Mouse (Mus musculus) midbrain, embryonic 12.5 days (tissue): ENCODE data around the gene Lmna. TPM values are rescaled to one million over a fixed set of nuclear protein-coding genes. Genes with fewer than 3 reads are reported as not detected.

Source experiments
- ATAC-seq: fragments of 200-750 bp; cut with Nextera tagmentation; 2 replicates; pipeline ENCODE4 v1.8.0; 2017; ENCODE audit warnings: low read depth, moderate TSS enrichment, moderate library complexity; ENCODE audit not compliant: low FRiP score
- H3K27ac ChIP-seq: fragments of 300-500 bp; sonication (generic); replicated peaks from 2 replicates; pipeline ENCODE4 v1.5.1; 2016; ENCODE audit warnings: mild to moderate bottlenecking
- H3K27me3 ChIP-seq: fragments of 300-500 bp; sonication (generic); 2 replicates; pipeline ENCODE4 v1.6.1; 2016; ENCODE audit warnings: mild to moderate bottlenecking
- H3K36me3 ChIP-seq: fragments of 300-500 bp; sonication (generic); 2 replicates; pipeline ENCODE4 v1.6.1; 2016
- H3K4me1 ChIP-seq: fragments of 300-500 bp; sonication (generic); 2 replicates; pipeline ENCODE4 v1.6.1; 2016
- H3K4me2 ChIP-seq: fragments of 300-500 bp; sonication (generic); replicated peaks from 2 replicates; pipeline ENCODE4 v1.6.1; 2016; ENCODE audit warnings: mild to moderate bottlenecking, moderate library complexity
- H3K4me3 ChIP-seq: fragments of 300-500 bp; sonication (generic); 2 replicates; pipeline ENCODE4 v1.5.1; 2016; ENCODE audit warnings: mild to moderate bottlenecking
- H3K9ac ChIP-seq: fragments of 300-500 bp; sonication (generic); replicated peaks from 2 replicates; pipeline ENCODE4 v1.6.1; 2016; ENCODE audit warnings: mild to moderate bottlenecking, moderate library complexity
- H3K9me3 ChIP-seq: fragments of 300-500 bp; sonication (generic); 2 replicates; pipeline ENCODE4 v1.6.1; 2016; ENCODE audit warnings: mild to moderate bottlenecking
- WGBS: fragments of 180-500 bp; shearing (Covaris S2); methylation state at CpG from one replicate; pipeline ENCODE4 v1.1.7; 2016; 5-methylcytosine and 5-hydroxymethylcytosine counted together
- polyA plus RNA-seq: library from polyadenylated mRNA; unstranded; fragments of >200 nt; fragmentation: Nextera tagmentation; extraction: Ambion mirVana; gene quantifications from 2 replicates; pipeline ENCODE4 v1.2.1, GENCODE M21; 2016

Gene Lmna
- polyA plus RNA-seq, 1 experiment from 2014 or later, result 42.8 TPM

- Histone ChIP-seq H3K4me3 (no peak overlapping the region), H3K9me3 (no peaks in the 10 kb centered on the region), H3K36me3 (peaks cover 14% of the 10 kb centered on the region), H3K27me3 (peaks cover 34% of the 10 kb centered on the region), H3K27ac (no peak overlapping the region), H3K4me1 (peaks cover 21% of the 10 kb centered on the region), H3K4me2 (no peak overlapping the region), H3K9ac (no peak overlapping the region)
- 96% methylated on average over 8 of the region's 8 CpGs for WGBS
- ATAC-seq, result no peak
These were observed 53.4 kb downstream of the Lmna start for GRCm38 (mm10) chr3:88456313-88456712.

- H3K9ac ChIP-seq, result 0 out of 2 replicates have a peak overlapping the region, but pooled peaks have one; percentile 11
- H3K27me3 ChIP-seq, result peaks cover 28% of the 10 kb centered on the region
- no peak overlapping the region for H3K27ac ChIP-seq
- H3K4me2 ChIP-seq, result no peak overlapping the region
- no peak for ATAC-seq
- WGBS, result 79% methylated on average over 18 of the region's 18 CpGs
- H3K9me3 ChIP-seq, result no peaks in the 10 kb centered on the region
- no peak overlapping the region for H3K4me3 ChIP-seq
- H3K36me3 ChIP-seq, result peaks cover 20% of the 10 kb centered on the region
- H3K4me1 ChIP-seq, result peaks cover 21% of the 10 kb centered on the region
These were observed 54.0 kb downstream of the Lmna start for GRCm38 (mm10) chr3:88455588-88456264.

- ATAC-seq, result no peak
- no peak overlapping the region for H3K27ac ChIP-seq
- WGBS, result 66% methylated on average over 9 of the region's 9 CpGs
- H3K4me2 ChIP-seq, result no peak overlapping the region
- peaks cover 25% of the 10 kb centered on the region for H3K4me1 ChIP-seq
- H3K9me3 ChIP-seq, result no peaks in the 10 kb centered on the region
- H3K27me3 ChIP-seq, result peaks cover 20% of the 10 kb centered on the region; the same call in 1 of the 2 replicates
- H3K4me3 ChIP-seq, result no peak overlapping the region
- H3K9ac ChIP-seq, result 0 out of 2 replicates have a peak overlapping the region, but pooled peaks have one; percentile 11
- H3K36me3 ChIP-seq, result peaks cover 24% of the 10 kb centered on the region
These were observed 54.8 kb downstream of the Lmna start for GRCm38 (mm10) chr3:88454762-88455587.

DNA sequence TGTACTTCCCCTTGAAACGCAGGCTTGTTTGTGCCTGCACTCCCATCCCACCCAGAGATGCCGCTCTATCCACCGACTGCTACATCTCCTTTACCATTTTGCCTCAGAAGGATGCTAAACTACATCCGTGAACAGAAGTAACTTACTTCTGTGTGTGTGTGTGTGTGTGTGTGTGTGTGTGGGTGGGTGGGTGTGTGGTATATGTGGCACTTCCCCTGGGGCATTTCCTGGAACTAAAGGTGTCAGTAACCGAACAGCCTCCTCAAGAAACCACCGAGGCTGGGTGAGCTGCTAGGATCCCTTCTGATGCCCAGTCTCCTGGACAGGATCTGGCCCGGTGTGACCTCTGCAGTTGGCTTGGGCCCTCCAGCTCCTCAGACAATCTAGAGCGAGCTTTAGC lies 55.8 kb downstream of the Lmna start:
- 75% methylated on average over 8 of the region's 8 CpGs for WGBS
- ATAC-seq, result no peak
- peaks cover 19% of the 10 kb centered on the region; the same call in 1 of the 2 replicates for H3K27me3 ChIP-seq
- peaks cover 24% of the 10 kb centered on the region for H3K36me3 ChIP-seq
- H3K9ac ChIP-seq, result no peak overlapping the region
- no peak overlapping the region for H3K27ac ChIP-seq
- no peaks in the 10 kb centered on the region for H3K9me3 ChIP-seq
- no peak overlapping the region for H3K4me3 ChIP-seq
- H3K4me2 ChIP-seq, result no peak overlapping the region
- peaks cover 32% of the 10 kb centered on the region for H3K4me1 ChIP-seq

GRCm38 (mm10) chr3:88453369-88453768 lies 56.4 kb downstream of the Lmna start:
- peaks cover 23% of the 10 kb centered on the region; the same call in 1 of the 2 replicates for H3K27me3 ChIP-seq
- H3K36me3 ChIP-seq, result peaks cover 24% of the 10 kb centered on the region
- H3K9ac ChIP-seq, result no peak overlapping the region
- peaks cover 28% of the 10 kb centered on the region for H3K4me1 ChIP-seq
- no peak overlapping the region for H3K27ac ChIP-seq
- no peak overlapping the region for H3K4me2 ChIP-seq
- WGBS, result 65% methylated on average over 8 of the region's 8 CpGs
- no peaks in the 10 kb centered on the region for H3K9me3 ChIP-seq
- no peak overlapping the region for H3K4me3 ChIP-seq
- ATAC-seq, result no peak

DNA sequence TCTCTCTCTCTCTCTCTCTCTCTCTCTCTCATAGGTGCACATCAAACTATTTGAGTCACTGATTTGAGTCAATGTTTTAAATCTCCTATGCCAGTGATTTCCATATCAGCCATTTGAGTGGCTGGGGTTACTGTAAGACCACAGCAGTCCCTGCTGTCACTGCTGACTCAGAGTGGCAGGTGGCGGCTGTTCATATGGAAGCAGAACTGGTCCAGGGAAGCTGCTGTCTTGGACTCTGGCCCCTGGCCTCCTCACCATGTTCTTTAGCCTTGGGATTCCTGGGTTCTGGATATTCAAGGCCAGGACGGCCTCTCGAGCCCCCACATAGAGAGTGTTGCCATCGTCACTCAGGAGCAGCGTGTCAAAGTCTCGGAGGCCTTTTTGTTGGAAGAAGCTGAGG lies 57.0 kb downstream of the Lmna start:
- no peaks in the 10 kb centered on the region for H3K9me3 ChIP-seq
- WGBS, result 76% methylated on average over 6 of the region's 6 CpGs
- no peak overlapping the region for H3K27ac ChIP-seq
- no peak overlapping the region for H3K4me3 ChIP-seq
- H3K4me2 ChIP-seq, result no peak overlapping the region
- H3K27me3 ChIP-seq, result peaks cover 23% of the 10 kb centered on the region; the same call in 1 of the 2 replicates
- H3K4me1 ChIP-seq, result peaks cover 22% of the 10 kb centered on the region
- H3K9ac ChIP-seq, result no peak overlapping the region
- no peak for ATAC-seq
- peaks cover 28% of the 10 kb centered on the region for H3K36me3 ChIP-seq

GRCm38 (mm10) chr3:88452246-88452645 lies 57.5 kb downstream of the Lmna start:
- Histone ChIP-seq H3K4me2 (no peak overlapping the region), H3K4me1 (peaks cover 17% of the 10 kb centered on the region), H3K4me3 (no peak overlapping the region), H3K36me3 (peaks cover 31% of the 10 kb centered on the region), H3K27ac (no peak overlapping the region), H3K9ac (no peak overlapping the region), H3K9me3 (no peaks in the 10 kb centered on the region), H3K27me3 (peaks cover 23% of the 10 kb centered on the region; the same call in 1 of the 2 replicates)
- no peak for ATAC-seq
- 79% methylated on average over 5 of the region's 5 CpGs for WGBS

- Histone ChIP-seq H3K27me3 (peaks cover 28% of the 10 kb centered on the region), H3K27ac (no peak overlapping the region), H3K36me3 (peaks cover 33% of the 10 kb centered on the region), H3K4me2 (peak overlapping the region; percentile 43; the same call in 1 of the 2 replicates), H3K9ac (no peak overlapping the region), H3K4me1 (peaks cover 16% of the 10 kb centered on the region), H3K4me3 (no peak overlapping the region), H3K9me3 (no peaks in the 10 kb centered on the region)
- WGBS, result 79% methylated on average over 12 of the region's 12 CpGs
- no peak for ATAC-seq
These were observed 59.2 kb downstream of the Lmna start for GRCm38 (mm10) chr3:88450379-88451131.

- H3K27ac ChIP-seq, result no peak overlapping the region
- WGBS, result 3% methylated on average over 21 of the region's 21 CpGs
- peaks cover 28% of the 10 kb centered on the region for H3K27me3 ChIP-seq
- peaks cover 16% of the 10 kb centered on the region for H3K4me1 ChIP-seq
- H3K36me3 ChIP-seq, result peaks cover 33% of the 10 kb centered on the region
- peak overlapping the region; percentile 24; the same call in 1 of the 2 replicates for H3K9ac ChIP-seq
- peak; percentile 74 for ATAC-seq
- peak overlapping the region; percentile 43 for H3K4me2 ChIP-seq
- no peaks in the 10 kb centered on the region for H3K9me3 ChIP-seq
- peak overlapping the region; percentile 17 for H3K4me3 ChIP-seq
These were observed 60.2 kb downstream of the Lmna start for GRCm38 (mm10) chr3:88449395-88450023.

DNA sequence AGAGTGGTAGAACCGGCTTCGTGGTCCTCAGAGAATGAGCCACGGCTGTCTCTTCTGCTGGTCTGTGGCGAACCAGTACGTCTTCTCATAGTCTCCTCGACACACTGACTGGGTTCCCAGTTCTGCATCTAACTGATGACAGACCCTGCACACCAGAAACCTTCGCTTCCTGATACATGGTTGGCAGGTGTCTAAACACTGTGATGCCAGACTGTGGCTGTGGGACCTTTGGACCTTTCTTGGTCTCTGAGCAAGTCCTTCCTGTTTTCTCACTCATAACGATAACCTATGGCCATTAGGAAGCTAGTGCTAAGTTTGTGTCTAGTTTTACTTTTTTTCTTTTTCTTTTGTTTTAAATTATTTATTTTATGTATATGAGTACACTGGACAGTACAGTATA lies 61.3 kb downstream of the Lmna start:
- 98% methylated on average over 8 of the region's 8 CpGs for WGBS

DNA sequence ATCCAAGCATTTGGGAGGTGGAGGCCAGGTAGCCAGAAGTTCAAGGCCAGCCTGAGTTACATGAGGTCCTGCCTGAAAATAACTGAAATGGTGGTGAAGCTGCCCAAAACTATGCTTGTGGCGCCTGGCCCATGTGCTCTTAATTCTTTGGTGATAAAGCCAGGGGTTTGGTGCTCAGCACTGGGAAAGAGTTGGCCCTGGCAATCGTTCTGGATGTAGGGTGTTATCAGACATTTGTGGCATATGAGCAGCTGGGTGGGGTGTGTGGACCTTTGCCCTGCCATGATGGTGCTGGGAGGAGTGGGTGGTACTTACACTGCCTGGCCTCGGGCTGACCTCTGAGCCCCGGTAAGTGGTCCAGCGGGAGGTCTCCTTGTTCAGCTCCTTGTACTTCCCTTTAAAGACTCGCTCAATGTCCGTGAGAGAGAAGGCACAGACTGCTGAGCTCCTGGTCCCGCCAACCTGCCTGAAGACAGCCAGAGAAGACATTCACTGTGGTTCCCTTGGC lies 62.0 kb downstream of the Lmna start:
- peaks cover 20% of the 10 kb centered on the region for H3K27me3 ChIP-seq
- 76% methylated on average over 8 of the region's 8 CpGs for WGBS
- no peak overlapping the region for H3K9ac ChIP-seq
- no peak overlapping the region for H3K4me3 ChIP-seq
- peaks cover 16% of the 10 kb centered on the region for H3K4me1 ChIP-seq
- no peak overlapping the region for H3K27ac ChIP-seq
- no peaks in the 10 kb centered on the region for H3K9me3 ChIP-seq
- H3K4me2 ChIP-seq, result no peak overlapping the region
- ATAC-seq, result no peak
- H3K36me3 ChIP-seq, result peaks cover 29% of the 10 kb centered on the region

More for the DNA sequence above, 61.3 kb downstream of the Lmna start:
- Histone ChIP-seq H3K4me1 (peaks cover 16% of the 10 kb centered on the region), H3K27ac (no peak overlapping the region), H3K9me3 (no peaks in the 10 kb centered on the region), H3K27me3 (peaks cover 25% of the 10 kb centered on the region), H3K4me3 (no peak overlapping the region), H3K4me2 (no peak overlapping the region), H3K36me3 (peaks cover 32% of the 10 kb centered on the region), H3K9ac (no peak overlapping the region)
- no peak for ATAC-seq
